Mouse (Mus musculus) limb, embryonic 12.5 days (tissue): ENCODE results near the gene Syngr1. TPM values are rescaled to one million over a fixed set of nuclear protein-coding genes. Genes with fewer than 3 reads are reported as not detected.
"Not testable (repeated sequence)": the region's sequence is repeated elsewhere in the genome, so short reads cannot be mapped to it uniquely, and the experiment has no call there.

Source experiments
- ATAC-seq: fragments of 200-750 bp; cut with Nextera tagmentation; 2 replicates; pipeline ENCODE4 v1.8.0; 2017; ENCODE audit warnings: low read depth, moderate TSS enrichment; ENCODE audit not compliant: insufficient number of reproducible peaks, insufficient read depth, low FRiP score, low TSS enrichment
- H3K27ac ChIP-seq: fragments of 300-500 bp; sonication (generic); 2 replicates; pipeline ENCODE4 v1.5.1; 2016; ENCODE audit warnings: mild to moderate bottlenecking, moderate library complexity
- H3K27me3 ChIP-seq: fragments of 300-500 bp; sonication (generic); 2 replicates; pipeline ENCODE4 v1.6.1; 2016; ENCODE audit warnings: mild to moderate bottlenecking, moderate library complexity
- H3K36me3 ChIP-seq: fragments of 300-500 bp; sonication (generic); 2 replicates; pipeline ENCODE4 v1.6.1; 2016; ENCODE audit warnings: mild to moderate bottlenecking, moderate library complexity
- H3K4me1 ChIP-seq: fragments of 300-500 bp; sonication (generic); replicated peaks from 2 replicates; pipeline ENCODE4 v1.6.1; 2016
- H3K4me2 ChIP-seq: fragments of 300-500 bp; sonication (generic); 2 replicates; pipeline ENCODE4 v1.6.1; 2016; ENCODE audit warnings: mild to moderate bottlenecking, moderate library complexity
- H3K4me3 ChIP-seq: fragments of 300-500 bp; sonication (generic); replicated peaks from 2 replicates; pipeline ENCODE4 v1.5.1; 2016; ENCODE audit warnings: mild to moderate bottlenecking
- H3K9ac ChIP-seq: fragments of 300-500 bp; sonication (generic); replicated peaks from 2 replicates; pipeline ENCODE4 v1.6.1; 2016; ENCODE audit warnings: mild to moderate bottlenecking, moderate library complexity
- H3K9me3 ChIP-seq: fragments of 300-500 bp; sonication (generic); 2 replicates; pipeline ENCODE4 v1.6.1; 2016; ENCODE audit warnings: mild to moderate bottlenecking, moderate library complexity
- WGBS: fragments of 180-500 bp; shearing (Covaris S2); methylation state at CpG from one replicate; pipeline ENCODE4 v1.1.7; 2016; 5-methylcytosine and 5-hydroxymethylcytosine counted together
- polyA plus RNA-seq: library from polyadenylated mRNA; unstranded; fragments of >200 nt; fragmentation: Nextera tagmentation; extraction: Ambion mirVana; gene quantifications from 2 replicates; pipeline ENCODE4 v1.2.1, GENCODE M21; 2016

The Syngr1 gene
- polyA plus RNA-seq, 1 experiment from 2014 or later: 3.9 TPM

- ATAC-seq: no peak
- no peaks in the 10 kb centered on the region for H3K9me3 ChIP-seq
- no peak overlapping the region for H3K4me2 ChIP-seq
- peaks cover 6% of the 10 kb centered on the region; the same call in 1 of the 2 replicates for H3K4me1 ChIP-seq
- WGBS: 88% methylated on average over 6 of the region's 6 CpGs
- no peak overlapping the region for H3K4me3 ChIP-seq
- no peak overlapping the region for H3K27ac ChIP-seq
- H3K27me3 ChIP-seq: no peaks in the 10 kb centered on the region
- no peak overlapping the region for H3K9ac ChIP-seq
- no peaks in the 10 kb centered on the region for H3K36me3 ChIP-seq
Measured at GRCm38 (mm10) chr15:80119076-80119475, 27.9 kb downstream of the Syngr1 start.

DNA sequence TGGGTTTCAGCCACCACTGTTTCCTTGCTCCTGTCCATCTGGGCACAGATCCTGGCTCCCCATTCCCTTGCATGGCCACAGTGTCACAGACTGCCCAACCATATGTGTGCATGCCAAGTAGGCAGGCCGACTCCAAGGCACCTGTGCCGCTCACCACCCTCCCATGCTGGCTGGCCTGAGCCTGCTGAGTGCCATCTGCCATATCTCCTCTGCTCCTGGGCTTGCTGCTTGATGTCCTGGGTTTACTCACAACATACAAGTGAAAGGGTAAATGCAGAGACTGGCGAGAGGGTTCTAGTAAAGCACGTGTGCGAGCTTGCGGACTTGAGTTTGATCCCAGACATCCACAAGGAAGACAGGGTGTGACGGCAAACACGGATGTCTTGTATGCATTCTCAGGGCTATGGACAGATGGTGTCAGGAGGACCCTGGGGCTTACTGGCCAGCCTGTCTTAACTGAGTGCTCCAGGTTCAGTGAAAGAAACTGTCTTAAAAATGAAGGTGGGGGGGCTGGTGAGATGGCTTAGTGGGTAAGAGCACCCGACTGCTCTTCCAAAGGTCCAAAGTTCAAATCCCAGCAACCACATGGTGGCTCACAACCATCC lies 30.7 kb downstream of the Syngr1 start:
- no peak overlapping the region for H3K4me2 ChIP-seq
- no peak overlapping the region for H3K9ac ChIP-seq
- no peaks in the 10 kb centered on the region for H3K36me3 ChIP-seq
- H3K4me1 ChIP-seq: peaks cover 4% of the 10 kb centered on the region; the same call in 1 of the 2 replicates
- no peaks in the 10 kb centered on the region for H3K9me3 ChIP-seq
- no peak overlapping the region for H3K4me3 ChIP-seq
- no peak overlapping the region for H3K27ac ChIP-seq
- WGBS: 90% methylated on average over 9 of the region's 9 CpGs
- H3K27me3 ChIP-seq: no peaks in the 10 kb centered on the region
- no peak for ATAC-seq

- H3K27ac ChIP-seq, H3K27me3 ChIP-seq, H3K9me3 ChIP-seq, ATAC-seq, H3K36me3 ChIP-seq, H3K4me3 ChIP-seq, H3K9ac ChIP-seq, H3K4me1 ChIP-seq, H3K4me2 ChIP-seq: not testable (repeated sequence)
- WGBS: 94% methylated on average over 6 of the region's 6 CpGs
Measured at GRCm38 (mm10) chr15:80122431-80122830, 31.3 kb downstream of the Syngr1 start.

GRCm38 (mm10) chr15:80124651-80125050 lies 33.5 kb downstream of the Syngr1 start:
- H3K36me3 ChIP-seq: no peaks in the 10 kb centered on the region
- peaks cover 4% of the 10 kb centered on the region; the same call in 1 of the 2 replicates for H3K4me1 ChIP-seq
- H3K27ac ChIP-seq: no peak overlapping the region
- no peak overlapping the region for H3K4me3 ChIP-seq
- no peak overlapping the region for H3K9ac ChIP-seq
- H3K9me3 ChIP-seq: no peaks in the 10 kb centered on the region
- H3K4me2 ChIP-seq: no peak overlapping the region
- ATAC-seq: no peak
- H3K27me3 ChIP-seq: no peaks in the 10 kb centered on the region
- WGBS: 74% methylated on average over 4 of the region's 4 CpGs

GRCm38 (mm10) chr15:80127191-80127590 lies 36.1 kb downstream of the Syngr1 start:
- no peak overlapping the region for H3K4me3 ChIP-seq
- no peaks in the 10 kb centered on the region for H3K36me3 ChIP-seq
- 72% methylated on average over 1 of the region's 1 CpGs for WGBS
- ATAC-seq: no peak
- no peak overlapping the region for H3K4me2 ChIP-seq
- peaks cover 4% of the 10 kb centered on the region; the same call in 1 of the 2 replicates for H3K4me1 ChIP-seq
- H3K9me3 ChIP-seq: no peaks in the 10 kb centered on the region
- no peak overlapping the region for H3K9ac ChIP-seq
- H3K27ac ChIP-seq: no peak overlapping the region
- H3K27me3 ChIP-seq: no peaks in the 10 kb centered on the region

- H3K9ac ChIP-seq: no peak overlapping the region
- 86% methylated on average over 6 of the region's 6 CpGs for WGBS
- H3K4me1 ChIP-seq: peaks cover 16% of the 10 kb centered on the region
- no peak overlapping the region for H3K4me2 ChIP-seq
- no peak for ATAC-seq
- H3K4me3 ChIP-seq: no peak overlapping the region
- H3K27me3 ChIP-seq: no peaks in the 10 kb centered on the region
- H3K36me3 ChIP-seq: no peaks in the 10 kb centered on the region
- H3K27ac ChIP-seq: no peak overlapping the region
- no peaks in the 10 kb centered on the region for H3K9me3 ChIP-seq
Measured at GRCm38 (mm10) chr15:80129982-80130381, 38.8 kb downstream of the Syngr1 start.

DNA sequence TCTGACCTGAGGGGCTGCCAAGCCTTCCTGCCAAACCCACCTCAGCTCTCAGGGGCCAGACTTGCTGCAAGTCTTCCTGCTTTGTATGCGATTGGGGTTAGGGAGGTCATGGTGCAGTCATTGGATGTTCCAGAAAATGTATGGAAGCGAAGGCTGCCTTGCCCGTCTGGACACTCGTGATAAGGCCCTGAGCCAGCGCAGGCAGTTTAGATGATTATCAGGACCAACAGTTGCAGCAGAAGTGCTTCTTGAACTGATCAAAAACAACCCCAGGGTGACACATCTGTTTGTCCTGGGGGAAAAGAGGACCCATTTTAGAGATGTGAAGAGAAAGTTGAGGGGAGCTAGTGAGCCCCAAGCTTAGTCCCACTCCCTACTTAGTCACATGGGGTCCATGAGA lies 39.6 kb downstream of the Syngr1 start:
- 75% methylated on average over 5 of the region's 5 CpGs for WGBS
- Histone ChIP-seq H3K4me3 (no peak overlapping the region), H3K27me3 (no peaks in the 10 kb centered on the region), H3K4me2 (no peak overlapping the region), H3K36me3 (no peaks in the 10 kb centered on the region), H3K9me3 (no peaks in the 10 kb centered on the region), H3K27ac (no peak overlapping the region), H3K4me1 (peaks cover 12% of the 10 kb centered on the region), H3K9ac (no peak overlapping the region)
- ATAC-seq: no peak

DNA sequence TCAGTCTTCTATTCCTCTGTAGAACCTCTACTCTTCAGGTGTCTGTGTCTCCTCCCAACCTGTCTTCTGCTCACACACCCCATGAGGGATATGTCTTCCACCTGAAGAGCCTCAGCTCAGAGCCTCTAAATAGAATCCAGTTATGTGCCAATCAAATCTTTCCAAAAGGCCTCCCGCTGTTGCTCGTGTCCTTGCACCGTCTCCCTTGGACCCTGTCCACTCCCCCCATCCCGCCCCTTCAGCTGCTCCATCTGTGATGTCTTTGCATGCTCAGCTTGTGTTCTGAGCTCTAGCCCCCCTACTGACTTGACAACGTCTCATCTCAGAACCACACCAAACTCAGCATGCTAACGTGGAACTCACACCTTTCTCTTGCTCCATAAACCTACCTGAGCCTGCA lies 40.3 kb downstream of the Syngr1 start:
- Histone ChIP-seq H3K4me3 (no peak overlapping the region), H3K9me3 (no peaks in the 10 kb centered on the region), H3K4me1 (peaks cover 12% of the 10 kb centered on the region), H3K36me3 (peaks cover 6% of the 10 kb centered on the region), H3K27ac (no peak overlapping the region), H3K9ac (no peak overlapping the region), H3K27me3 (no peaks in the 10 kb centered on the region), H3K4me2 (no peak overlapping the region)
- no peak for ATAC-seq
- 83% methylated on average over 6 of the region's 6 CpGs for WGBS

GRCm38 (mm10) chr15:80132452-80132851 lies 41.3 kb downstream of the Syngr1 start:
- no peak for ATAC-seq
- Histone ChIP-seq H3K27me3 (no peaks in the 10 kb centered on the region), H3K27ac (peak overlapping the region; percentile 100; the same call in 1 of the 2 replicates), H3K4me1 (peaks cover 12% of the 10 kb centered on the region), H3K9ac (no peak overlapping the region), H3K36me3 (peaks cover 16% of the 10 kb centered on the region), H3K4me2 (peak overlapping the region; percentile 84), H3K4me3 (peak overlapping the region; percentile 72), H3K9me3 (0 out of 2 replicates have a peak, but pooled peaks cover 3% of the 10 kb centered on the region)
- WGBS: 76% methylated on average over 9 of the region's 9 CpGs

- Histone ChIP-seq H3K4me3 (peak within 1 kb of the TSS; percentile 72), H3K27me3 (no peaks in the 10 kb centered on the region), H3K4me2 (peak within 1 kb of the TSS; percentile 84), H3K4me1 (peaks cover 12% of the 10 kb centered on the region), H3K9me3 (0 out of 2 replicates have a peak, but pooled peaks cover 3% of the 10 kb centered on the region), H3K36me3 (peaks cover 18% of the 10 kb centered on the region), H3K27ac (peak within 1 kb of the TSS; percentile 100), H3K9ac (peak within 1 kb of the TSS; percentile 89)
- ATAC-seq: peak; percentile 95
- WGBS: under 1% methylated on average over 59 of the region's 59 CpGs
Measured at GRCm38 (mm10) chr15:80132993-80133586, 42.0 kb downstream of the Syngr1 start, which contains the start of gene Tab1. Gene Tab1 (plus strand): TSS chr15:80133127.

DNA sequence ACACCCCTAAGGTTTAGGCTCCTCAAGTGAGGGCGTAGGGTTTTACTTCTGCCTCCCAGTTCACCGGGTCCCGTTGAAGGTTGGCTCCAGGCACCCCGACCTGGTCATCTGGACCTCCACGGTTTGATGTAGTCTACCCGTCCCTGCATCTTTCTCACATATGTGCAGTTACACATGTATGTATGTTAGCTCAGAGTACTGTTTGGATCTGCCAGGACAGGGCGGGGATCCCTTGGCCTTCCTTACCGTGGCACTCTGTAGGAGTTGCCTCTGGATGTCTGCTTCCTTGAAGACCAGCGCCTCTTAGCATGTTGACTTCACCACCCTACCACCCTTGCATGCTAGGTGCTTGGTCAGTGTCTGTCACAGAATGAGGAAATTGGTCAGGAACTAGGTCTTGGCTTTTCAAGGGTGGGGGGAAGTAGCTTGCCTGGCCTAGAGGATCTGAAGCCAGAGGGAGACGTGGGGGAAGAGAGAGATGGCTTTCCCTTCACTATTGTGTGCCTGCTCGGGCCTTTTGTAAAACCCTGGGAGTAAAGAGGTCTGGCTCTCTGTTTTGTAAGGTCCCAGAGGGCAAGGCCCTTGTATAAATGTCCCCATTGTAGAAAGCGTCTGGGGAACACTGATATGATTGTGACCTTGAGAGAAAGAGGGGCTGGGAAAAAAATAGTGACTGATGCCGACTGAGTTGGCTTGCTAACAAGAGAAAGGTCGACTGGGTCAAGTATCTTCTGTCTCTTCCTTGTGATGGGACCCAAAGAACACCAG lies 42.7 kb downstream of the Syngr1 start:
- H3K9me3 ChIP-seq: 0 out of 2 replicates have a peak, but pooled peaks cover 3% of the 10 kb centered on the region
- H3K4me2 ChIP-seq: peak overlapping the region; percentile 84
- peaks cover 12% of the 10 kb centered on the region for H3K4me1 ChIP-seq
- peaks cover 18% of the 10 kb centered on the region for H3K36me3 ChIP-seq
- H3K27ac ChIP-seq: peak overlapping the region; percentile 100
- H3K9ac ChIP-seq: peak overlapping the region; percentile 89
- WGBS: 23% methylated on average over 14 of the region's 14 CpGs
- H3K27me3 ChIP-seq: no peaks in the 10 kb centered on the region
- peak overlapping the region; percentile 72 for H3K4me3 ChIP-seq
- ATAC-seq: 0 out of 2 replicates have a peak, but pooled peaks have one; percentile 1
